Mouse (Mus musculus): ENCODE data around the gene Acot6.
A peak's percentile ranks its signal among the peaks of the same experiment; 100 is the strongest.
"Not testable (repeated sequence)": the region's sequence is repeated elsewhere in the genome, so short reads cannot be mapped to it uniquely, and the experiment has no call there.

The Acot6 gene

DNA sequence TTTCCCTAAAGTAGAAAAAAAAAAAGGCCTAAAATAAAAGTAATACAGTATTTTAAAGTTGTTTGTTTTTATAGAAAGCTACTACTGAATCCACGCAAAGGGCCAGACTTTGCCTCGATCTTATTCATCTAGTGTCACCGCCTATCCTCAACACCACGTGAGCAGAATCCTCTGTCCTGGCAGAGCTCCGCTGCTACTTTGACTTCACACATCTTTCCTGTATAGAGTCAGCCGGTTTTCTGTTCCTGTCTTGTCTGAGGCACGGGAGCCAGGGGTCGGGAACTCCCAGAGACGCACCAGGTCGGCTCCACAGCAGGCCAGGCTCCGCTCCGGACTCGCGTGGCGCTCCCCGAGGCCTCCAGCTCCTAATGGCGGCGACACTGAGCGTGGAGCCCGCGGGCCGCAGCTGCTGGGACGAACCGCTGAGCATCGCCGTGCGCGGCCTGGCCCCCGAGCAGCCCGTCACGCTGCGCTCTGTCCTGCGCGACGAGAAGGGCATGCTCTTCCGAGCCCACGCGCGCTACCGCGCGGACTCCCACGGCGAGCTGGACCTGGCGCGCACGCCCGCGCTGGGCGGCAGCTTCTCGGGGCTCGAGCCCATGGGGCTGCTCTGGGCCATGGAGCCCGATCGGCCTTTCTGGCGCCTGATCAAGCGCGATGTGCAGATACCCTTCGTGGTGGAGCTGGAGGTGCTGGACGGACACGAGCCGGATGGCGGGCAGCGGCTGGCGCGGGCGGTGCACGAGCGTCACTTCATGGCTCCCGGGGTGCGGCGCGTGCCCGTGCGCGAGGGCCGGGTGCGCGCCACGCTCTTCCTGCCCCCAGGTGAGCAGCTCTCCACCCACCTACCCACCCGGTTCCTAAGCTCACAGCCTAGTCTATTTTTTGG lies at the start of gene Acot6:
TSS of gene Acot6 (plus strand) at position 51 of the 889 bp plus-strand sequence.
- peak; percentile 67 to 69 for DNase-seq

- DNase-seq: not testable (repeated sequence)
Measured at GRCm38 (mm10) chr12:84050744-84051143, 49.7 kb upstream of the Acot6 start.

- no peak for DNase-seq
Measured at GRCm38 (mm10) chr12:84051937-84052474, 48.4 kb upstream of the Acot6 start, which contains the start of gene Acot3. TSS of gene Acot3 (plus strand) at chr12:84052144.

- DNase-seq: no peak
Measured at GRCm38 (mm10) chr12:84052609-84053008, 47.8 kb upstream of the Acot6 start.

DNA sequence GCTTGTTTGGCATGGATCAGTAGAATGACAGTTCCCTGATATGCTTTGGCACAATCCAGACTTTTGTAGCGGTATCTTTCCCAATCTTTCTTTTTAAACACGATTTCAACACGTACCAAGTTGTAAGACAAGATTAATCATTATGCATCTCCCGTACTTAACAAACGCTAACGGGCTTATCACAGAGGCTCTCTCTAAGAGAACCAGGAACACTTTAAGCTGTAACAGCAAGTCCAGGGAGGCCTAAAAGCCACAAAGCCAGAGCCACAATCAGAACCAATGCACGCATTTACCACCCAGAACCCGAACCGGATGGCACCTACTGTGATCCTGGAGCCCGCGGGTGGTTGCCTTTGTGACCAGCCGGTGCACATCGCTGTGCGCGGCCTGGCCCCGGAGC lies 47.3 kb upstream of the Acot6 start:
- DNase-seq: peak; percentile 25 to 33

DNA sequence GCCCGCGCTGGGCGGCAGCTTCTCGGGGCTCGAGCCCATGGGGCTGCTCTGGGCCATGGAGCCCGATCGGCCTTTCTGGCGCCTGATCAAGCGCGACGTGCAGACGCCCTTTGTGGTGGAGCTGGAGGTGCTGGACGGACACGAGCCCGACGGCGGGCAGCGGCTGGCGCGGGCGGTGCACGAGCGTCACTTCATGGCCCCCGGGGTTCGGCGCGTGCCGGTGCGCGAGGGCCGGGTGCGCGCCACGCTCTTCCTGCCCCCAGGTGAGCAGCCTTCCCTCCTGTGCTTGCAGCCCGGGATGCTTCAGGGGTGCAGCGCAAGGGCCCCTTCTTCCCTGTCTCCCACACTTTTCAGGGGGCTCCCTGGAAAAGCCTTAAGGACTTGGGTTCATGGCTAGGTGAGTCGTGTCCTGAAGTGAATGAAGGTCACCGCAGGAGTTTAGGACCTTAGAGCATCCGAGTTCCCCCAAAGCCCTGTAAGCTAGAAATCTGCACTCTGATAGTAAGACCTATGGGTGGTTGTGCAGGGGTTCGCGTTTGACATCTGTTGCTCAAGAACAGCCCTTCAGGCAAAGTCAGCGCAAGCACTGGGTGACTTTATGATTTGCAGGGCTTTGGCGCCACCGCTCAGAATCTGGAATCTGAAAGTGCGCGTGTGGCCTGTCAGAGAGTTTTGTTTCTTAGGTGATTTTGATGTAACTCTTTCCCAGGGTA lies 46.6 kb upstream of the Acot6 start:
- peak; percentile 29 to 48 for DNase-seq

- peak in 1 of 2 experiments; percentile 9 for DNase-seq
Measured at GRCm38 (mm10) chr12:84060946-84061345, 39.5 kb upstream of the Acot6 start.

- DNase-seq: no peak
Measured at GRCm38 (mm10) chr12:84062336-84062735, 38.1 kb upstream of the Acot6 start.

DNA sequence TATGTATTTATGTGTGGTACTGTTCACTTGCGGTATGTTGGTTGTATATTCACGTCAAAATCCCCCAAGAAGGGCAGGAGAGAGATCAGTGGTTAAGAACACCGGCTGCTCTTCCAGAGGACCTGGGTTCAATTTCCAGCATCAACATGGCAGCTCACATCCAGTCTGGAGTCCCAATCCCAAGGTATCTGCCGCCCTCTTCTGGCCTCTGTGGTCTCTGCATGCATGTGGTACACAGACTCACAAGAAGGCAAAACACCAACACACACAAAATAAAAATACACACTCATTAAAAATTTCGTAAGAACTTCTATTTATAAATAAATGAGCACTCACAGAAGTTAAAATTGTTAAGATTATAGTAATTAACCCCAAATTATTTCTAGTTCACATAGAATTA lies 37.2 kb upstream of the Acot6 start:
- DNase-seq: peak; percentile 13 to 42

DNA sequence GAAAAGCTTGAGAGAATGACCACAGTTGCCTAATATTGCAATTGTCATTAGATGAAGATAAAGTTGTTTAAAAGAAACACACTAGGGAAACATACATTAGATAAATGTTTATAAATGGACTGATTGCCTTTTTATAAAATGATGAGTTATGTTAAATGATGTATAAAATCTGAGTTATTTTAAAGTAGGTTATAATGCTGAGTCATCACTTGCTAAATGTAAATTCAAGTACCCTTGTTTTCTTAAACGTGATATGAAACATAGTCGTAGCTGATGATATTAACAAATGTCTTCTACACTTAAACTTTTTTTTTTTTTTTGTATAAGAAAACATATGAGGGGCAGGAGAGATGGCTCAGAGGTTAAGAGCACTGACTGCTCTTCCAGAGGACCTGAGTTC lies 36.6 kb upstream of the Acot6 start:
- DNase-seq: no peak

- DNase-seq: no peak
Measured at GRCm38 (mm10) chr12:84064621-84065020, 35.8 kb upstream of the Acot6 start.

GRCm38 (mm10) chr12:84067752-84068151 lies 32.7 kb upstream of the Acot6 start:
- DNase-seq: no peak

- DNase-seq: no peak
Measured at GRCm38 (mm10) chr12:84068296-84068695, 32.2 kb upstream of the Acot6 start.

GRCm38 (mm10) chr12:84068986-84069385 lies 31.5 kb upstream of the Acot6 start, which contains the start of gene Acot5:
TSS of gene Acot5 (plus strand) at chr12:84069325.
- no peak for DNase-seq

GRCm38 (mm10) chr12:84069582-84069981 lies 30.9 kb upstream of the Acot6 start:
- DNase-seq: peak; percentile 53 to 60

- no peak for DNase-seq
Measured at GRCm38 (mm10) chr12:84071696-84072095, 28.8 kb upstream of the Acot6 start.

DNA sequence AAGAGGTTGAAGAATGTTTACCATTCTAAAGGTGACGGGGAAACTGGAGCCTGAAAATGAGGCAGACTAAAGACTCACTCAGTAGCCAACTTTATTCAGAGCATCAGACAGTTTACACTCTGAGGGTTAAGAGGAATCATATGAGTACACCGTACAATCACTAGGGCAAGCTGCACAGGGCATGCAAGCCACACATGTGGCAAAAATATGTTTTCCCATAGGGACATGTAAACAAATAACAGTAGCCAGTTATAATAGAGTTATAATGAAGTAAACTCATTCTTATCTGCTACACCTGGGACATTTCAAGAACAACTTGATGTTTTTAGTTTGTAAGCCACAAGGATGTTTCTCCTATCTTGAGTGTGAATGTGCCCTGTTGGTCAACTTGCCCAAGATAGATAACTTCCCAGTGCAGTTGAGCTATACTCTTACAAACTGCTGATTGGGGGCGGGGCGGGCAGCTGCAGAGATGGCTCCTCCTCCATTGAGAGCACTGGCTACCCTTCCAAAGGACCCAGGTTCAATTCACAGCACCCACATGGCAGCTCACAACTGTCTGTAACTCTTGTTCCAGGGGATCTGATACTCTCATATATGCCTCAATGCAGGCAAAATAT lies 23.0 kb upstream of the Acot6 start:
- no peak for DNase-seq

GRCm38 (mm10) chr12:84083842-84084241 lies 16.6 kb upstream of the Acot6 start:
- no peak for DNase-seq

- DNase-seq: no peak
Measured at GRCm38 (mm10) chr12:84084581-84084980, 15.9 kb upstream of the Acot6 start.

GRCm38 (mm10) chr12:84094666-84095065 lies 5.8 kb upstream of the Acot6 start:
- not testable (repeated sequence) for DNase-seq

GRCm38 (mm10) chr12:84099605-84100004 lies 849 bp upstream of the Acot6 start:
- no peak for DNase-seq

DNA sequence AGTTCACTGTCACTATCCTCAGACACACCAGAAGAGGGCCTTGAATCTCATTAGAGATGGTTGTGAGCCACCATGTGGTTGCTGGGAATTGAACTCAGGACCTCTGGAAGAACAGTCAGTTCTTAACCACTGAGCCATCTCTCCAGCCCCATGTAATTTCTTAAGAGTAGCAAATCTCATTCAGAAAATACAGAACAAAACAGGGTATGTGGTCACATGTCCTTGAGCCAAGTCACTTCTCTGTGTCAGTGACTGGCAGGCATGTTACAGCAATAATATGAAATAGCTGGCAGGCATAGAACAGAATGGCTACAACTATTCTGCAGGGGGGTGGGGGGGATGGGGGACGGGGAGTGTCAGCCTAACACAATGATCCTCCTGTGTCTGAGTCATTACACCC lies 383 bp upstream of the Acot6 start:
- no peak for DNase-seq

DNA sequence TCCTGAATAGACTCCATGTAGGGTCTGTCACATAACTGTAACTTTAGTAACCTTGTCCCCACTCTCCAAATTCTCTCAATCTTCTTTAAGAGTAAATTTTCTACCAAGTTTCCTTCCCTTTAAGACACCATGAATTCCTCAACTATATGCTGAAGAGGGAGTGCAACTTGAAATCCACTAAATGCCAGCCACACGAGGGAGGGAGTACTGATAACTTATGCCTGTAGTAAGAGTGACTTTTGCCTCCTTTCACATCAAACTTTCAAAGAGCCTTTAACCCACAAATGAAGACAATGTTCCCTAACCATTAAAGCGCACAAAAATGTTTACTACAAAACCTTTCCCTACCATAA lies 1.0 kb downstream of the Acot6 start:
- DNase-seq: no peak

Measured in cerebellum, postnatal 25 days (tissue).